Mouse (Mus musculus): ENCODE measurements around the gene Tm9sf1. TPM values are rescaled to one million over a fixed set of nuclear protein-coding genes. Genes with fewer than 3 reads are reported as not detected.

Gene Tm9sf1
- 10 to 100 TPM; 25.9 to 65.1 TPM for polyA plus RNA-seq (2012; fragmentation: generic; extraction: Trizol)

DNA sequence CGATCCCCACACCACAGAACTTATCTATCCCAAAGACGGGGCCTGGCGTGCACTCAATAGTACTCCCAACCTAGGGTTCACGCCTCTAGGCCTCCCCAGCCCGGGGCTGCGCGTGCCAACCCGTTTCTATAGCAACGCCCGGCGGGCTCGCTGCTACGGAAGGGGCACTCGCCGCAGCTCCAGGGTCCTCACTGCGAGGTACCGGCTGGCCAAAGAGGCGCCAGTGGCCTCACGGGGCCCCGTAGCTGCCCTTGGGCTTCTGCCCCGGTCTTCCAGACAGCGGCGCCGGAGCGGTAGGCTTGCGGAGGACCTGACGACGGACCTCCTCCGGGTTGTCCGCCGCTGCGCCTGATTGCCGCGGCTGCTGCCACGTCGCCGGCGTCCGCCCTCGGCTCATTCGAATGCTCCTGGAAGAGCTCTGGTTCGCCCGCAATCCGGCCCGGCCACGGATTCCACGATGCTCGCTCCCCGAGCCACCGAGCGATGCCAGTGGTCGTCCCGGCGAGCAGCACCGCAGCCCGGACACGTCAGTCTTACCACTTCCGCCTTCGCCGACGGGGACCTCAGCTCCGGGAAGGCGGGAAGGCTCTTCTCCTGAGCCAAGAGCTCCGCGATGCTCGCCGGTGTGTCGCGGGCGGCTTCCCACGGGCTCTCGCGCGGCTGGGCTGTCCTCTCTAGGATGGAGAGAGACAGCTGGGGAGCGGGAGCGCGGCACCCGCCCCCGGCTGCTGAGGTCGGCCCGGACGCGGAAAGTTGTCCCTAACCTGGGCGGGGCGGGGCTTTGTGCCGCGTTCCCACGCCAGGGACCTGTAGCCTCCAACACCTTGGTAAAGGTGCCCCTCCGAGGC is at the start of gene Tm9sf1:
Gene Tm9sf1, minus strand, starts transcription at position 747 of the 848 bp plus-strand sequence.

GRCm38 (mm10) chr14:55681160-55682117 is 37.8 kb upstream of the Tm9sf1 start, which contains the start of gene Tinf2:
Gene Tinf2, minus strand, starts transcription at chr14:55681820.

GRCm38 (mm10) chr14:55671833-55672740 is 28.5 kb upstream of the Tm9sf1 start, which contains the start of the genes Gmpr2 and Nedd8:
Gene Gmpr2, plus strand, starts transcription at chr14:55671941.
Gene Nedd8, minus strand, starts transcription at chr14:55672124.

DNA sequence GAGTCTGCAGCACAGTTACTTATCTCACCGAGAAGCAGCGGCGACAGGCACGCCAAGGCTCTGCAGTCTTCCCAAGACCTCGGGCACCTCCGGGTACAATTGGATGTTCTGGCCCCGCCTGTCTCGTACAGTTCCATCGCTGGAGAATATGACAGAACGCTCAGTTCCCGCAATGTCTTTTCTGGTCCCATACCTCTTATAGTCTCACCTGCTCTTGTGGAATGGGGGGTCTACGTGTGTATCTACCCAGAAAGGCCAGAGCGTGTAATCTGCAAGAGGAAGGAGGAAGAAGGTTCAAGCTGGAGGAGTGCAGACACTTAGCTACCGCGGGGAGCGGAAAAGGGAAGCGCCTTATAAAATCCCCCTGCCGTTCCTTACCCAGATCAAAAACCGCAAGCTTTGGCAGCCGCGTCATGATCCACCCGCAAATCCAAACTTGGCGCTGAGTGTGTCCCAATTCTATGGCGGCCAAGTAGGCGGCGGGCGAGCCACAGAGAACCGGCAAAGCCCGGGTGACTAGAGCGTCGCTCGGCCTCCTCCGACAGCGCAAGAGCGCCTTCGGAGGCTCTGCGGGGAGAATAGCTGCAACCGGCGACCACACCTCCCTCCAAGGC is 16.5 kb upstream of the Tm9sf1 start, which contains the start of gene Mdp1:
Gene Mdp1, minus strand, starts transcription at position 549 of the 614 bp plus-strand sequence.

DNA sequence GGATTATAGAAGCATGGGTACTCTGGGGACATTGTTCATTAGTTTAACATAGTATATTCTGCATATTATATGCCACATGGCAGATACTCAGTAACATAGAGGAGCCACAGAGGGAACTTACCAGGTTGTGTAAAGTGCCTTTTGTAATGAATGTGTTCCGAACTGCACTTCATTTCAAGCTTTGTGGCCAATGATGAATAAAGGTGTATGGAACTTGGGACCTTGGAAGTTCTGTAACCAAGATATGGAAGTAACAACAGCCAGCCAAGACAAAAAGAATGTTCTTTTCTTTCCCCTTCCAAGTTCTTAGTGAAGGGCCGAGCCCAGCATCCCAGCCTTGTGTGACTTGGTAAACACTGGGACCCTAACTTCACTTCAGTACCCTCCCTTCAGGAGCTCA is 6.3 kb upstream of the Tm9sf1 start, which contains the start of gene Tssk4:
Gene Tssk4, plus strand, starts transcription at position 301 of the 400 bp plus-strand sequence.

DNA sequence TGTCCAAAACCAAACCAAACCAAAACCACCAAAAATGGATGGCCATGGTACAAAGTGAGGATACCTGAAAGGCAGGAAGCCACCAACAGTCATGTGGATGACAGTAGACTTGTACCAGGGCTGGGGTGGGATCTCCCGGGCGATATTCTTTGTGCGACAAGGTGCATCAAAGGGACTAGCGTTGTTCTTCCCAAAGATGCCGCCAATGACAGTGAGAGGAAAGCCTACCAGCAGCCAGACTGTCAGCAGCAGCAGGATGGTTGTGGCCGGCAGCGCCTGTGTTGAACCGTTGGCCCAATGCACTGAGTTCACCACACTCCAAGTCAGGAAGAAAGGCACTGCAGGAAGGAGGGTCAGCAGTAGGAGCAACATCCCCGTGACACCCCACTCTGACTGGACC is 5.8 kb downstream of the Tm9sf1 start, which contains the start of gene Gm49378:
Gene Gm49378, minus strand, starts transcription at position 101 of the 400 bp plus-strand sequence.

GRCm38 (mm10) chr14:55635523-55636007 is 8.0 kb downstream of the Tm9sf1 start, which contains the start of gene Ipo4:
Gene Ipo4, minus strand, starts transcription at chr14:55635957.

DNA sequence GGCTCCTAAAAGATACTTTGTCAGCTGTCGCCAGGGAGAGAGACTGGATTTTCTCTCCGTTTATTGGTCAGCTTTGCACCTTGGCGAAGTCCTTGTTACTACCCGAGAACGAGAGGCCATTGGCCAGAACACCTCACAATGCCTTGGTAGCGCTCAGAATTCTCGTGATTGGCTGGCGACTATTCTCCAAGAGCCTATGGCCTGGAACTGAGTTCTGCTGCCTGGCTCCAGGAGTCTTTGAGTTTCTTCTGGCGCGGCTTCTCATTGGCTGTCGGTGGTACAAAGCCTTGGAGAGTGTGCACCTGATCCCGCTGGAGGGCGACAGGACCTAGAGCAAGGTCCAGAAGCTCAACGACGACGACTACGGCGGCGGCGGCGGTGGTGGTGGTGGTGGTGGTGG is 25.8 kb downstream of the Tm9sf1 start, which contains the start of gene Rec8:
Gene Rec8, plus strand, starts transcription at position 216 of the 400 bp plus-strand sequence.

DNA sequence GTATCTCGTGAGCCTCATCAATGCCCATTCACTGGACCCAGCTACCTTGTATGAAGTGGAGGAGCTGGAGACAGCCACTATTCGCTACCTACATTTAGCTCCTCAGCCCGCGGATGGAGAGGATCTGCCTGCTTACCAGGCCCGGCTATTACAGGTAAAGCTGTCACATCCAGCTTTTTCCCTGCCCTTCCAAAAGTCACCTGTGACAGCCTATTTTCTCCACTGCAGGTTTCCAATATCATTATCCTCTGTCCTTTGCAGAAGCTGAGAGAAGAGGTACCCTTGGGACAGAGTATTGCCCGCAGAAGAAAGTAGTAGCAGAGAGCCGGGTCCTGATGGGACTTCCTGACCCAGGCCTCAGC is 40.4 kb downstream of the Tm9sf1 start, which contains the start of gene Irf9:
Gene Irf9, plus strand, starts transcription at position 301 of the 362 bp plus-strand sequence.

GRCm38 (mm10) chr14:55591331-55591891 is 52.2 kb downstream of the Tm9sf1 start, which contains the start of gene Rnf31:
Gene Rnf31, plus strand, starts transcription at chr14:55591708.

DNA sequence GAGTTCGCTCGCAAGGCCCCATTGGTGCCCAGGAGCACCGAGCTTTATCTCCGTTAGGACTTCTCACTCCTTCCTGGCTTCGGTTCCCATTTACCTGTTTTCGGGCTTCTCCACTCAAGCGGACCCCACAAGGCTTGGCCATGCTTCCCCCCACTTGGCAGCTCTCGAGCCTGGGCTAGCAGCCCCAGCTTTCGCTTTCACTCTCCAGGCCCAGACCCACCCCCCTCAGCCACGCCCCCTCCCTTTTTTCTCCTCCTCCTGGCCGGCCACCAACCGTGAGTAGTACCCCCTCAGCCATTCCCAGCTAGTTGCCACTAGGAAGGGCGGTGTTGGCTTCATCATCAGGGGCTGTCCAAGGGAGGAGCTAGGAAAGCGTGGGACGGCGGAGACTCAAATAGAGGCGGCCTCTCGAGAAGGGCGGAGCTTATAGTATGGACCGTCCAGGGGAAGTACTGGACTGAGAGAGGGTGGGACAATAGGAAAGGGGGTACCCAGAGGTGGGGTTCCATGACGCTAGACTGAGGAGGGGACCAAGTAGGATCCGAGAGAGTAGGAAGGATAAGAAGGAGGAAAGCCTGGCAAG is 52.8 kb downstream of the Tm9sf1 start, which contains the start of gene Psme2:
Gene Psme2, minus strand, starts transcription at position 366 of the 583 bp plus-strand sequence.

Other genes with a start within 250 kb of the Tm9sf1 start
- gene Dhrs4, start 165.0 kb downstream of the Tm9sf1 start, polyA plus RNA-seq (2012; fragmentation: generic; extraction: Trizol) = 10 to 100 TPM; 26.9 to 60.5 TPM
- under 1 TPM; 0.02 to 0.26 TPM for gene Carmil3, start 153.2 kb downstream of the Tm9sf1 start, polyA plus RNA-seq (2012; fragmentation: generic; extraction: Trizol)
- gene Cpne6, start 133.4 kb downstream of the Tm9sf1 start, polyA plus RNA-seq (2012; fragmentation: generic; extraction: Trizol) = not detected
- under 1 TPM in 1 of 2 experiments, not detected in 1; 0.01 TPM for gene Nrl, start 118.8 kb downstream of the Tm9sf1 start, polyA plus RNA-seq (2012; fragmentation: generic; extraction: Trizol)
- 10 to 100 TPM; 43.7 to 67.2 TPM for gene Pck2, start 103.5 kb downstream of the Tm9sf1 start, polyA plus RNA-seq (2012; fragmentation: generic; extraction: Trizol)
- gene Dcaf11, start 83.8 kb downstream of the Tm9sf1 start, polyA plus RNA-seq (2012; fragmentation: generic; extraction: Trizol) = 10 to 100 TPM; 16.2 to 34.9 TPM
- under 1 TPM; 0.21 to 0.70 TPM for gene A730061H03Rik, start 83.4 kb downstream of the Tm9sf1 start, polyA plus RNA-seq (2012; fragmentation: generic; extraction: Trizol)
- not detected for gene Fitm1, start 68.2 kb downstream of the Tm9sf1 start, polyA plus RNA-seq (2012; fragmentation: generic; extraction: Trizol)
- gene Psme1, start 65.7 kb downstream of the Tm9sf1 start, polyA plus RNA-seq (2012; fragmentation: generic; extraction: Trizol) = 100 to 1,000 TPM; 148 to 216 TPM
- gene Emc9, start 58.5 kb downstream of the Tm9sf1 start, polyA plus RNA-seq (2012; fragmentation: generic; extraction: Trizol) = 10 to 100 TPM in 1 of 2 experiments, 1 to 10 TPM in 1; 6.1 to 11.5 TPM
- 100 to 1,000 TPM; 139 to 336 TPM for gene Psme2, start 52.7 kb downstream of the Tm9sf1 start, polyA plus RNA-seq (2012; fragmentation: generic; extraction: Trizol)
- 10 to 100 TPM; 18.0 to 18.4 TPM for gene Rnf31, start 52.1 kb downstream of the Tm9sf1 start, polyA plus RNA-seq (2012; fragmentation: generic; extraction: Trizol)
- gene Irf9, start 40.2 kb downstream of the Tm9sf1 start, polyA plus RNA-seq (2012; fragmentation: generic; extraction: Trizol) = 10 to 100 TPM in 1 of 2 experiments, 1 to 10 TPM in 1; 1.0 to 22.0 TPM
- gene Rec8, start 25.8 kb downstream of the Tm9sf1 start, polyA plus RNA-seq (2012; fragmentation: generic; extraction: Trizol) = not detected
- 100 to 1,000 TPM in 1 of 2 experiments, 10 to 100 TPM in 1; 83.9 to 139 TPM for gene Ipo4, start 7.8 kb downstream of the Tm9sf1 start, polyA plus RNA-seq (2012; fragmentation: generic; extraction: Trizol)
- under 1 TPM; 0.04 to 0.05 TPM for gene Gm49378, start 5.9 kb downstream of the Tm9sf1 start, polyA plus RNA-seq (2012; fragmentation: generic; extraction: Trizol)
- 1 to 10 TPM in 1 of 2 experiments, under 1 TPM in 1; 0.29 to 1.1 TPM for gene Tssk4, start 6.4 kb upstream of the Tm9sf1 start, polyA plus RNA-seq (2012; fragmentation: generic; extraction: Trizol)
- gene Mdp1, start 16.7 kb upstream of the Tm9sf1 start, polyA plus RNA-seq (2012; fragmentation: generic; extraction: Trizol) = 10 to 100 TPM in 1 of 2 experiments, 1 to 10 TPM in 1; 9.1 to 23.8 TPM
- gene Gmpr2, start 28.1 kb upstream of the Tm9sf1 start, polyA plus RNA-seq (2012; fragmentation: generic; extraction: Trizol) = 10 to 100 TPM in 1 of 2 experiments, 1 to 10 TPM in 1; 5.5 to 13.1 TPM
- 100 to 1,000 TPM; 239 to 456 TPM for gene Nedd8, start 28.3 kb upstream of the Tm9sf1 start, polyA plus RNA-seq (2012; fragmentation: generic; extraction: Trizol)
- gene Tinf2, start 38.0 kb upstream of the Tm9sf1 start, polyA plus RNA-seq (2012; fragmentation: generic; extraction: Trizol) = 10 to 100 TPM in 1 of 2 experiments, 1 to 10 TPM in 1; 9.3 to 11.8 TPM
- under 1 TPM; 0.01 to 0.08 TPM for gene Tgm1, start 70.1 kb upstream of the Tm9sf1 start, polyA plus RNA-seq (2012; fragmentation: generic; extraction: Trizol)
- 10 to 100 TPM in 1 of 2 experiments, 1 to 10 TPM in 1; 8.2 to 12.8 TPM for gene Rabggta, start 78.5 kb upstream of the Tm9sf1 start, polyA plus RNA-seq (2012; fragmentation: generic; extraction: Trizol)
- 10 to 100 TPM; 46.0 to 89.8 TPM for gene Dhrs1, start 101.9 kb upstream of the Tm9sf1 start, polyA plus RNA-seq (2012; fragmentation: generic; extraction: Trizol)
- 10 to 100 TPM; 15.2 to 35.9 TPM for gene Nop9, start 101.9 kb upstream of the Tm9sf1 start, polyA plus RNA-seq (2012; fragmentation: generic; extraction: Trizol)
- 1 to 10 TPM in 1 of 2 experiments, under 1 TPM in 1; 0.11 to 3.7 TPM for gene Cideb, start 114.7 kb upstream of the Tm9sf1 start, polyA plus RNA-seq (2012; fragmentation: generic; extraction: Trizol)
- under 1 TPM; 0.02 to 0.05 TPM for gene Ltb4r2, start 117.6 kb upstream of the Tm9sf1 start, polyA plus RNA-seq (2012; fragmentation: generic; extraction: Trizol)
- under 1 TPM in 1 of 2 experiments, not detected in 1; 0.04 TPM for gene Ltb4r1, start 122.2 kb upstream of the Tm9sf1 start, polyA plus RNA-seq (2012; fragmentation: generic; extraction: Trizol)
- gene Adcy4, start 140.3 kb upstream of the Tm9sf1 start, polyA plus RNA-seq (2012; fragmentation: generic; extraction: Trizol) = not detected
- gene Ripk3, start 145.1 kb upstream of the Tm9sf1 start, polyA plus RNA-seq (2012; fragmentation: generic; extraction: Trizol) = 1 to 10 TPM; 3.8 to 4.1 TPM
- 10 to 100 TPM in 1 of 2 experiments, 1 to 10 TPM in 1; 2.5 to 19.8 TPM for gene Nfatc4, start 179.3 kb upstream of the Tm9sf1 start, polyA plus RNA-seq (2012; fragmentation: generic; extraction: Trizol)
- gene Nynrin, start 210.2 kb upstream of the Tm9sf1 start, polyA plus RNA-seq (2012; fragmentation: generic; extraction: Trizol) = 1 to 10 TPM in 1 of 2 experiments, under 1 TPM in 1; 0.09 to 4.1 TPM
- gene Cbln3, start 240.6 kb upstream of the Tm9sf1 start, polyA plus RNA-seq (2012; fragmentation: generic; extraction: Trizol) = under 1 TPM; 0.08 to 0.98 TPM
- 1 to 10 TPM; 1.2 to 9.7 TPM for gene Khnyn, start 241.1 kb upstream of the Tm9sf1 start, polyA plus RNA-seq (2012; fragmentation: generic; extraction: Trizol)